Mouse (Mus musculus) left cerebral cortex, postnatal 25 days (tissue): ENCODE measurements at regions not wholly inside any gene's neighbourhood (a gene's known extent, or its start where the extent isn't known, plus 50 kb on each side); places are given as distances from the start of the nearest gene placed in this dataset.

Experiments used
- DNase-seq, 2 experiments: peaks; one replicate each; pipeline ENCODE4 v3.0.0; 2022; ENCODE audit warnings: low spot score in 2 of 2, mixed read lengths in 1 of 2
- intact Hi-C: fragments of 180-260 bp; cut with DNase I; formaldehyde crosslinking; loops from one replicate; pipeline ENCODE4 v1.15.1; 2025

DNA sequence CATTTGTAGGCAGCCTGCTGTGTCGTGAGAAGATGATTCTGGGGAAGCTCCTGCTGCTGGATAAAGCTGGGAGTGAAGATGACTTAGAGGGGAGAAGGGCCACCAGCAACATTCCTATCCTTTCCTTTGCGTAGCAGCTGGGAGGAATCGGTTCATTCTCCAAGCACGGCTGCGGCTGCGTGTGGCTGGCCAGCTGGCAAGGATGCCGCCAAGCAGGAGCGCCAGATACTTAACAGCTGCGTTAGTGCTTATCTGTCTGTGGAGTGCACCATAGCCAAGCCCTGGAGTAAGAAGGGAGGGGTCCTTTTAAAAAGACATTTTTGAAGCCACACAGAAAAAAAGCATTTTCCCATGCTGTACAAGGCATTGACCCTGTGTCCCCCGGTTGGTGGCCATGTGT lies 361.4 kb upstream of the Arglu1 start:
- intact Hi-C loops, result no loop called here
- DNase-seq, result peak; percentile 19 to 32

DNA sequence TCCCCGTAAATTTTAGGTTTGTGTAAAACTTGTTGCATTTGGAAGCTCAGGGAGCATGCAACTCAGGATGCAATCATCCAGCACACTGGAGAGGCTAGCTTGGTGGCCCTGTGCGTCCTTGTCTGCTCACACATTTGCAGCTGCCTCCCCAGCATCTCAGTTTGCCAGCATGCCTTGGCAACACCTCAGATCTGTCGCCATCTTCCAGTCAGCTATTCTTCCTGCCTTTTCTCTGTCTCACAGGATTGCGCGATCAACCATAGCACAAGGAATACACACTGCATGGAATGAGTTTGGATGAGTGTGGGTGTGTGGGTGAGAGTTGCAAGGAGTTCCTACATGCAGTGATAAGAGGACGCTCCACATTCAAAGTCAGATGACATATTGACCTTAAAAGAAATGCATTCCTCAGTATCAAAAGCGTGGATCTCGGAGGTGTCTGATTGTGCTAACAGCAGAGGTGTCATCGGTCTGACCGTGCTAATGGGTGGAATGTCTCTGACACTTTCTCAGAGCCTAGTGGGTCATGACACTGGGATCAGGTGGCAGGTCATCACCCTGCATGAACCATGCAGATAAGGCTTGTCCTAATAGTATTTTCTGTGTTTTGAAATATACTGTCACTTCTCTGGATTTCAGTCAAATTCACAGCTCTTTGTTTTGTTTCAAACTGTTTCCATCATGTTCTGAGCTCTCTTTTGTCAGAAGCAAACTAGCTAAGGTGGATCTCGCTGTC lies 360.6 kb upstream of the Arglu1 start:
- DNase-seq, result no peak
- intact Hi-C loops, result no loop called here

GRCm38 (mm10) chr8:9048116-9048515 lies 357.8 kb upstream of the Arglu1 start:
- intact Hi-C loops, result no loop called here
- DNase-seq, result no peak

- intact Hi-C loops, result no loop called here
Observed at GRCm38 (mm10) chr8:9042835-9043792, 352.8 kb upstream of the Arglu1 start.

GRCm38 (mm10) chr8:9029156-9029555 lies 338.8 kb upstream of the Arglu1 start:
- intact Hi-C loops, result no loop called here
- peak in 1 of 2 experiments; percentile 42 for DNase-seq

More at GRCm38 (mm10) chr8:9042835-9043792, 352.8 kb upstream of the Arglu1 start:
- no peak for DNase-seq

DNA sequence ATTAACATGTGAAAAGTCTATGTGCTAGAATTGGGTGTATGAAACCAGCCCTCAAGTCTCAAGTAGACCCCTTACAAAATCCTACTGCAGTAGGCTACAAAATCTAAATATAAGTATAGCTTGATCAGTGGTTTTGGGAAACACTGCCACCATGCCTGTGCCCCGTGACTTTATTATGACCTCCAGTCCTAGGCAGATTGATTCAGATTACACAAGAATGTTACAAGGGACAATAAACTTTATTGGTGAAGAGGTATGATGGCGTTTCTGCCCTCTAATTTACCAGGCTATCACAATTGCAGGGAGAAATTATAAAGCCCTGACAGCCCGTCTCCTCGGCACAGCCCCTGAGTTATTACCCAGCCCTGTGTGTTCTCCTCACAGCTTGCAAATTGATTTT lies 337.4 kb upstream of the Arglu1 start:
- intact Hi-C loops, result no loop called here
- DNase-seq, result no peak

DNA sequence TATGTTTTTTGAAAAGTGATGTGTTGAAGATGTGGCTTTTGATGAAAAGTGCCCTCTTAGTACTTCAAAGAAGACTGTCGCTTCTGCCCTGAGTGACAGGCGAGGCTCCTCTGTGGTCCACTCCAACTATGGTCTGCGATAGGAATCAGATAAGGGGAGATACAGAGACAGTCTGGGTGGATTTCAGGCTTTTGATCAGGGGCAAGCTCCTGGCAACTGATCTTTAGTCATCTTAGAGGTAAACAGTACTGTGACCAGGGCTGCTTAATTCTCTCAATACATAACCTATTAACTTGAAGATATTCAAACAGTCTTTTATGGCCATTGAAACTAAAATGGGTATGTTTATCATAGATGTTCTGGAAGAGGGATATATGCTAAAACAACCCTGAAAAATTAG lies 335.6 kb upstream of the Arglu1 start:
- DNase-seq, result no peak
- intact Hi-C loops, result no loop called here

DNA sequence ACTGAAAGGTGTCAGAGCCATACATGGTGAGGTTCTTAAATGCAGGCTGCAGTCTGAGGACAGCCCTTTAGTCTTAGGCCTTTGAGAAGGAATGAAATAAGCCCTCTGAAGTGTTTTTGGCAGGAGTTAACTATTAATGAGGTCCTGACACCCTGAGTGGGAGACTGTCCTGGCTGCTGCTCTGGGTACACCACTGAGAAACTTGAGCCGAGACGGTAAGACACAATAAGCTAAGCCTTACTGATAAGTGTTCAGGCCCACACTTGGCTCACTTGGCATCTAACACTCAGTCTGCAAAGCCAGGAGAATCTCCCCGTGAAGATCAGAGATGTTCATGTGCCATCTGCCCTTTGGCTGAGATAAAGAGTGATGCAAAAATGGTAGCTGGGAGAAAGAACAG lies 335.1 kb upstream of the Arglu1 start:
- DNase-seq, result no peak
- intact Hi-C loops, result no loop called here

DNA sequence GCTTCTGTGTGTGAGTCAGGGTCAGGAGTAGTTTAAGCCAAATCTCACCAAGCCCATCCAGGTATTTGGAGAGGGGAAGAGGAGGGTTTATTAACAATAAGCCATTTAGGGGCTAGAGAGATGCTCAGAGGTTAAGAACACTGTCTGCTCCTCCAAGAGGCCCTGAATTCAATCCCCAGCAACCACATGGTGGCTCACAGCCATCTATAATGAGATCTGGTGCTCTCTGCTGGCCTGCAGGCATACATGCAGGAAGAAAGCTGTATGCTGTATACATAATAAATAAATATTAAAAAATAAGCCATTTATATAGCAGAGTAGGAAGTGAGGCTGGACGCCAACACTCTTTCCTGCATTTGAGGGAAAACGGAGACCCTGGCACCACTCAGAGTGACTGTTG lies 330.4 kb upstream of the Arglu1 start:
- DNase-seq, result no peak
- intact Hi-C loops, result no loop called here

GRCm38 (mm10) chr8:9020180-9020579 lies 329.9 kb upstream of the Arglu1 start:
- intact Hi-C loops, result no loop called here
- DNase-seq, result no peak

DNA sequence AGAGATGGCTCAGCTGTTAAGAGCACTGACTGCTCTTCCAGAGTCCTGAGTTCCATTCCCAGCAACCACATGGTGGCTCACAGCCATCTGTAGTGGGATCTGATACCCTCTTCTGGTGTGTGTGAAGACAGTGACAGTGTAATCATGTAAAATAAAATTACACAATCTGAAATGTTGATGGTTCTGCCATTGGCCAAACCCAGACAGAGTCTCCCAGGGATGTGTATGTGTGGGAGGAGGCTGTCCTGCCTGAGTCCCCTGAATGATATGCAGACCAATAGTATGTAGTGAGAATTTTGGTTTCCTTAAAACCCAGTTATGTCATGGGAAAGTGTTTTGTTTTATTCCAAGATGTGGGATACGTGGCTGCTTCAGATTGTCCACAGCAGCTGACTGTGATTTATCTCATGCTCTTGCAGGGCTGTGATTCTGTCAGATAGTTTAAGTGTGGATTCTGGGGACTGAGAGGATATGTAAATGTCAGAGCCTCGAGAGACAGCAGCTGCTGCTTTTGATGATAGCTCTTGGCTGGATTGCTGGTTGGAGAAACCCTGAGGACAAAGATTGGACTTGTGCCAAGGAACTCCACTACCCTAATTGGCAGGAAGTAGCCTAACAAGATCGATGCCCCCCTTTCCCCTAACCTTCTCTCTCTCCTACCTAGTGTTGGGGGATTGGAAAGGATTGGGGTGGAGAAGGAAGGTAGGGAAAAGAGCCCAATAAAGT lies 321.6 kb upstream of the Arglu1 start:
- DNase-seq, result no peak
- intact Hi-C loops, result no loop called here

DNA sequence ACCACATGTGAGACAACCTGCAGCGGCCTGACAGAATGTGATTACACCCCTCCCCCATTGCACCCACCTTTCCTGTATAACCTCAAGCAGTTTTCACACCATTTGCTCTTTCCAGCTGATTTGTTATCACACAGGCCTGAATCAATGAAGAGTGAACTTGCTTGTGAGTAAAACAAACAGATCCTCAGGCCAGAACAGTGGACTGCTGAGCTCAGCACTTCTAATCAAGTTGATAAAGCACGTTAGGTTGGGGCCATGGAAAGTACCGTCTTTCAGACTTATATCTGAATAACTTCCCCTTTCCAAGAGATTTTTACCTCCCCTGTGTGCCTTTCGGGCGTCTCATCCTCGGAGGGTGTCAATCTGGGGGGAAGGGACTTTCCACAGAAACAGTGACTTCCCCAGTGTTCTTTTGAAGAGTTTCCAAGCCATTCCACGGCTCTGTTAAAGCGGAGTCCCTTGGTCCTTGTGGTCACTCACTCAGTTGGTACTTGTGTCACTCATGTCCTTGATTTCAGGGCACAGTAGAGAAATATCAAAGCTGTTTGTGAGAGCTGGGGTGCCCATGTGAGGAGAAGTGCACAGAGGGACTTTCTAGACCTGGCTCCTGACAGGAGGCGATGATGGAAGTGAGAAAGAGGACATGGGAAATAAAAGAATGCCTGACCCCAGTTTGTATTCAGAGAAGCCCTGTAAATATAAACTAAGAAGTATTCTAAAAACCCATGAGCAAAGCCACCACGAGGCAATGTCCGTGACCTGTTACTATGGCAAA lies 317.9 kb upstream of the Arglu1 start:
- DNase-seq, result no peak
- intact Hi-C loops, result no loop called here

- intact Hi-C loops, result loop anchor here (10.0 kb wide), 1 partner anchor 765 kb away; no protein-coding TSS in a partner anchor
- peak in 1 of 2 experiments; percentile 72 for DNase-seq
Observed at GRCm38 (mm10) chr8:8999914-9000313, 309.6 kb upstream of the Arglu1 start.

- intact Hi-C loops, result loop anchor here (10.0 kb wide), 1 partner anchor 763 kb away; no protein-coding TSS in a partner anchor
- no peak for DNase-seq
Observed at GRCm38 (mm10) chr8:8997621-8998020, 307.3 kb upstream of the Arglu1 start.

GRCm38 (mm10) chr8:8994596-8995189 lies 304.4 kb upstream of the Arglu1 start:
- intact Hi-C loops, result loop anchor here (1.0 to 10.0 kb wide), 3 partner anchors 302 to 760 kb away; partner anchors contain the start of genes Arglu1 and Efnb2
- DNase-seq, result peak; percentile 46 to 64

DNA sequence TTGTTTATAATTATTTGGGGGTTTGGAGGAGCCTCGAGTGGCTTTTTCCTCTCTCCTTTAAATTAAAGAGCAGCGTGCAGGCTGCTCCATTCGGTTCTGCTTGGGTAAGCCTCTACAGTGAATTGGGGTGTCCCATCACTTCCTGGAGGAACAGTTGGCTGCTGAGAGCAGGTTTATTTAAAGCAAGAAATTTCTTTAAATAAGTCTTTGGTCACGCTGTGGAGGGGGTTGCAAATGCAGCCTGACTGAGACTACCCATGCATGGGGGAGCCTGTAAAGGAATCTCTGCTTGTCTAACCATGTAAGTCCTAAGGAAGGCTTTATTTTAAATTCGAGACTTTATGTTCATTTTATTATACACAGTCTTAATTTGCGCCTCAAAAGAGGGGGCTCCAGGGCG lies 303.7 kb upstream of the Arglu1 start:
- intact Hi-C loops, result loop anchor here (1.0 to 10.0 kb wide), 3 partner anchors 302 to 759 kb away; partner anchors contain the start of genes Arglu1 and Efnb2
- DNase-seq, result peak; percentile 34 to 87

DNA sequence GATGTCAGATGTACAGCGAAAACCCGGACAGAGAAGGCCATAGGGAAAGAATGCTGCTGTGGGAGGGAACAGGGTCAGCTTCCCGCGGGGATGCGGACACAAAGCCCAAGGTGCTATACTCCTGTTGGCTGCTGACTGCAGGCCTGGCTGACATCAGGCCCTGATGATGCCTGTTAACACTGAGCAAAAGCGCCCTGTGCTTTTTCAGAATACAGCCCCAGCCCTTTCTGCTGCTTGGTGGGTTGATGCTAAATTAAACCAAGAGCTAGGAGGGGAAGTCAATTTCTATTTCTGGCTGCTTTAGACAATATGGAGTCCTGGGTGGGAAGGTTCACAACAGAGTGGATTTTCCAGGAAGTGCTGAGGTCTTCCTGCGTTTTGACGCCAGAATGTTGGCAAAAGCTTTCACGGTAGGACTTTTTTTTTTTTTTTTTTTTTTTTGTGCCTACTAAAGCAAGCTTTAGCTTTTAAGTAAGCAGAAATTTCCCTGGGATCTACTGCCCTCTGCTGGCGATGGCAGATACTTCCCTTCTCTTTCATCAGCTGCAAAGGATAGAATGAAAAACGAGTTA lies 302.2 kb upstream of the Arglu1 start:
- intact Hi-C loops, result loop anchor here (2.0 to 10.0 kb wide), 3 partner anchors 182 to 758 kb away; partner anchors contain the start of gene Arglu1
- peak; percentile 69 to 88 for DNase-seq

DNA sequence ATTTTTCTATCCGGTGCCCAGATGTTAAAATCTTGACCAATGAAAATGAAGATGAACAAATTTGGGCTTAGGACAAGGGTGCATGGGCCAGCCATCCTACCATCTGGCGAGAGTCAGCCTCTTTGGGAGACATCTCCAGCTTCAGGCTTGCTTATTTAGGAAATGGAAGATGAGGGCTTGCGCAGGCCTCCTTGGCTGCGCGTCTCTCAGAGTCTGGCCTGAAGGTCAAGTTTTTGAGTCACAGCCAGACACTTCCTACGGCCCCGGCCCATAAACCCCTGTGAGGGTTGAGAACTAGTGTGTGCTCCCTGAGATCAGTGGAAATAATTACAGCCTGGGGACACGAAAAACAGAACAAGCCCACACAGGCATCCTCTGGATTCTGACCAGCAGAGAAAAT lies 300.7 kb upstream of the Arglu1 start:
- intact Hi-C loops, result loop anchor here (5.0 to 10.0 kb wide), 2 partner anchors 299 to 756 kb away; partner anchors contain the start of gene Arglu1
- no peak for DNase-seq
